Mouse (Mus musculus) right cerebral cortex, postnatal 36 days (tissue): ENCODE measurements around the gene Bckdha.

ENCODE experiments used
- DNase-seq, 2 experiments: peaks; one replicate each; pipeline ENCODE4 v3.0.0; 2022; ENCODE audit warnings: low spot score in 2 of 2, mixed read lengths in 1 of 2

The Bckdha gene

DNA sequence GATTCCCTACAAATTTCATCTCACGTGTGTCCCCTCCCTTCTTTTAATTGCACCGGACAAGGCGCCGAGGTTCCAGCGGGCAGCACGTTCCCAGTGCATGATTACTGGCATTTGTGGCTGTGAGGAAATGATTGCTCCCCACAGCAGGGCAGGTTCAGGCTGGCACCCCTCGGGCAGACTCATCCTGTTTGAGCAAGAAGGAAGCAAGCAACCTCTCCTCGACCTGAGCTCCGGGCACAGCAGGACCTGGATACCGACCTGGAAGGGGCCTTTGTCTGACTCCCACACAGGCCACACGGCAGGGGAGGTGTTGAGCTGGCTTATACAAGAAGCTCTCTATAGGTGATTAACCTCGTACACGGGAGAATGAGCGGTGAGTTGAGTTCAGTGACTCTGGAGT lies 13.7 kb downstream of the Bckdha start:
- no peak for DNase-seq

DNA sequence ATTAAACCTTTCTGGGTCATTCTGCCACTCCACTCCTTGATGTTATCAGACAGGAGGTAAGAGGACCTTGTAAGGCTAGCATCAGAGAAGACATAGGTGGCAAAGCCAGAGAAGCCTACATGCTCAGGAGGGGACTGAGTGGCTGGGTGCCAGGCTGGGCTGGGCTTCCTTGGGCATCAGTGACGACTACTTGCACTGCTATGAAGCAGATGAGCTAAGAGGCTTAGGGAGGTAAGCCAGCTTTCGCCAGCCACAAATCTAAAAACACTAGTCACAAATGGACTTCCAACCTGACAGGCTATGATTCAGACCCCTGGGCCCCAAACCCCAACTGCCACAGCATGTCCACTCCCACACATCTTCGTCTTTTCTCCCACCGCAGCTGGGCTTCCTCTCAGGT lies 14.2 kb downstream of the Bckdha start:
- DNase-seq = no peak

DNA sequence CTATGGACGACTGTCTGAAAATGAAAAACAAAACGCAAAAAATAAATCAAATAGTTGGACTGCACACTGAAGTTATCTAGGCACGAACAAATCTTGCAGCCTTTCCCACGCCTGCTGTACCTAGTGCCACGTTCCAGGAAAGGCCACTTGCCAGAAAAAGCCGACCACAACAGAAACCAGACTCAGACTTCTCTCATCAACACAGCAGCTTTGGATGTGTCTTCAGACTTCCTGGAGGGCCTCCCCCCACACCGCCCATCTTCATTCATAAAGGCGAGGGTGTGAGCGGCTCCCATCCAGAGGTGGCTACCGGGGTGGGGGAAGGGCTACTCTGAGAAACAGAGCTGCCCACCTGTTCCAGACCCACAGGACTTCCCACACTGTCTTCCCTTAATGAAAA lies 14.6 kb downstream of the Bckdha start:
- no peak for DNase-seq

DNA sequence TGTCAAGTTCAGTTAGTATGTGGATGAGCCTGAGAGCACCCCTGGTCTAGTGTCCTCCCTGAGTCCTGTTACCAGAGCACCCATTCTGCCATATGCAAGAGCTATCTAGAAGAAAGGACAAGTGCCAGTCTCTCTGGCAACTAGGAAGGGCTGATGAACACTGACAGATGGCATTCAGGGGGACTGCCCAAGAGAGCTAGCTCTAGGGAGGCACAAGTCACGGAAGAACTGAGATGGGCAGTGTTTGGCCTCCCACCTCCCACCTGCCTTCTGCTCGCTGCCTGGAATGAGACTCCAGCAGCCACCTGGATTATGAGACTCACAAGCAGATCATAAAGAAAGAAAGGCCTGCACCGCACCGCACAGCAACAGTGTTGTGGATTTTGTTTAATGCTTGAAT lies 19.0 kb downstream of the Bckdha start:
- peak; percentile 50 to 53 for DNase-seq

DNA sequence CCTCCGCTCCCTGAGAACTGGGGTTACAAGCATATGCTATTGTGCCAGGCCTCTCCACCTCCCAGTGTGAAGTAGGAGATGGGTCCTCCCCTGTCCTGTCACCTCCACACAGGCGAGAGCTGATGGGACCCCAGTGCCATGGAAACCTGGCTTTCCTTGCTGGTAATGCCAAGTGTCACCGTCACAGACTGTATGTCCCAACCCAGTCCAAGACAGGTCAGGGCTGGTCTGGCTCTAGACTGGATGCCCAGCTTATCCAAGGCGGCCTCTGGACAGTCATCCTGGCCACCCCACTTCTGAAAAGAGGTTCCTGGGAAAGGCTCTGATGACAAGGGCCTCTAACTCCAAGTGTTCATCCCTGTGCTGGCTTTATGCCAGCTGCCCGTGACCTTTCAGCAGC lies 21.7 kb downstream of the Bckdha start:
- DNase-seq = no peak

DNA sequence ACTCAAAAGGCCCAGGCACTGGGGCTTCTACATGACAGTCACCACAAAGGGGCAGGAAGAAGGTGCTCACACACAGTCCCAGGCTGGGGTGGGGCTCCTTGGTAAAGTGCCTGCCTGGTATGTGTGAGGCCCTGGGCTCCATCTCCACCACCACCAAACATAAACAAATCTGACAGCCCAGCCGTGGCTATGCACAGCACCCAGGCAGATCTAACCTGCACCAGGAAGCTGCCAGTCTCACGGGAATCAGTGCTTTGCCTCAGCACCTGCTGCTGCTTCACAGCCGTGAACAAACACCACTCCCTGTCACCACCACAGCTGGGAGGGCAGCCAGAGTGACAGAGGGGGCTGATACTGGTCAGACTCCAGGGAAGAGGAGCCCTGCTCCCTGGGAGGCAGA lies 22.4 kb downstream of the Bckdha start:
- no peak for DNase-seq

DNA sequence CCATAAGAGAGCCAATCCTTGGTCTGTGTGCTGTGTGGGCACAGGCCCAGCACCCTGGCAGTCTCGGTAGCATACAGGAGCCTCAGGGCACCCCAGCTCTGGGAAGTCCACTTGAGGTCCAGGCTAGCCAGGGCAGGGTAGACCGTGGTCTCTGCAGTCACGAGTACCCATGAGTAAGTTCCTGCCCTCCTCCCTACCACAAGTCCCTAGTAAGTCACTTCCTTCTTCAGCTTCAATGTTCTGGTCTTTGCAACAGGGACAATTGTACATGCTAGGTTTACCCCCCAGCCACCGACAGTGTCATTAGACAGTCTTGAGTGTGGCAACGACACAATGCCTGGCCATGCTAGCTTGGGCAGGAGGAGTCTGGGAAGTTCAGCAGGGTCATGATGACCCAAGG lies 26.1 kb downstream of the Bckdha start:
- DNase-seq = no peak

DNA sequence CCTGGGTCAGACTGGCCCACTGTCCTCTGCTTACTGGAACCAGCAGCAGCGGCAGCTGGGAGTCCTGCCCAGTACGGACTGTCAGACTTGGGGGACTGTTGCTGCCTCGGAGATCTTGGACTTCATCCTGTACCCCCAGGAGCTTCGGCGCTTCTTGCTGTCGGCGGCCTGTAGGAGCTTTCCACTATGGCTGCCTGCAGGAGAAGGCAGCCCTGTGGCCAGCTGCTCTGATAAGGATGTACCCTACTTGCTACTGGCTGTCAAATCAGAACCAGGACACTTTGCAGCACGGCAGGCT lies 30.5 kb downstream of the Bckdha start:
- no peak for DNase-seq

DNA sequence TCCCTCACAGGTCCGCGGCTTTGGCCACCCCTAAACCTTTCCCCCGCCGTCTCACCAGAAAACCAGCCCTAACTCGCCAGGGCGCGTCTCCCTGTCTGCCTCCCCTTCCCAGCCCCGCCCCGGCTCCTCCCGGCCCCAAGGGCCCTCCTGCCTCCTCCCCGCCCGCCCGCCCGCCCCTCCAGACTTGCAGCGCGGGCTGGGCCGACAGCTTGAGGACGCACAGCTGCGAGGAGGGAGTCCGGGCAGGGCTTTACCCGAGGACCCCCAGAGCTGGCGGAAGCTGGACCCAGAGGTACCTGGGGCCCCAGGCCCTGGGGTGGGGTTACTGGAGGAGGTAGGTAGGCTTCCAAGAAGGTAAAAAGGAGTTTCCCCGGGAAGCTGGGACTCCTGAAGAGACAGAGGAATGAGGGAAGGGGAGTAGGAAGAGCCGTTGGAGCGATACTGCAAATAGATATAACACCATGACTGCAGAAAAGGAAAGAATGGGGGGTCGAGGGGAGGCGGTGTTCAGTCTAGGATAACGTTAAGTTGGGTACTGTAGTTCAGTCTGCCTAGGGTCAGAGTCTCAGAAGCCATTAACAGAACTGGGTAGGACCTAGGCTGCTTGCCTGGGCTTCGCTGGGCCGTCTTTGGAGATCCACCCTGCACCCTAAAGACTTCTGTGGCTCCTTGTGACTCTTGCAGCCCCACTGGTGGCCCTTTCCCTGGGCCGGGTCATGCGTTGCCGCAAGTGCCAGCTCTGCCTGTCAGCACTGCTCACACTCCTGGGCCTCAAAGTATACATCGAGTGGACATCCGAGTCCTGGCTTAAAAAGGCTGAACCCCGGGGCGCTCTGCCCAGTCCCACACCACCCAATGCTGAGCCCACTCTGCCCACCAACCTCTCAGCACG lies 31.1 kb downstream of the Bckdha start:
- DNase-seq = no peak

DNA sequence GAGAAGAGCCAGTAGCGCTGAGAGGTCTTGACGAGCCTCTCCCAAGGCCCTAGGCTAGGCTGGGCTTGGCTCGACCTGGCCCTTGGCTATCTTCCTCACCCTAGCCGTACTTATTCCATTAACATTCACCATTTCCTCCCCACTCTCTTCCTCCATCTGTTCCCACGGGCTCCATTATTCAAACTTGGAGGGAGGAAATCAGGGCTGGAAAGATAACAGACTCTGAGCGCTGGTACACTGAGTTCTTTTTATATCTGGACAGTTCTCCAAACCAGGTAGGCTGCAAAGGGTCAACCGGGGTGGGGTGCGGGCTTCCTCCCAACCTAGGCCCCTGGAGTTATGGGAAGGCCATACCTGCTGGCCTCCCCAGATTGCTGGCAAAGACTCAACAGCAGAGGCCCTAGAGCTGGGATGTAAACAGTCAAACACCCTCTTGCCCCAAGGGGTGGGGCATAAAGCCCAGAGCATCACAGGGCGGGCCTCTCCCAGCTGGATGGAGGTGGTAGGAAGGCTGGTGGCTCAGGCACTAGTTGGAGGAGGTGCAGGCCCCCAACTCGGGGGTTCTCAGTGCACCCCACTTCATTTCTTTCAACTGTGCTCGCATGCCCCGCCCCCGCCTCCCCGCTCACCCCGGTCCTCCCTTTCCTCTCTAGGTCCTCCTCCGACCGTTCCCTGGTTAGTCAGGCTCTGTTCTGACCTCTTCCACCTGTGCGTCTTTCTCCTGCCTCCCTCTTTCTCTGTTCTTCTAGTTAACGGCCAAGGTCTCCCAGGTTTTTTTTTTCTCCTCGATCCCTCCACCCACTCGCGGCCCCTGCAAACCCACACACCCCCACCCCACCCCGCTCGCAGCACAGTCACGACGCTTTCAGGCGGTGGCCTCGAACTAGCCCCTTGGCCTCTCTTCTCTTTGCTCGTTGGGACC lies 32.0 kb downstream of the Bckdha start, which contains the start of gene B3gnt8:
B3gnt8 (plus strand) TSS at position 146 of the 922 bp plus-strand sequence.
- no peak for DNase-seq

DNA sequence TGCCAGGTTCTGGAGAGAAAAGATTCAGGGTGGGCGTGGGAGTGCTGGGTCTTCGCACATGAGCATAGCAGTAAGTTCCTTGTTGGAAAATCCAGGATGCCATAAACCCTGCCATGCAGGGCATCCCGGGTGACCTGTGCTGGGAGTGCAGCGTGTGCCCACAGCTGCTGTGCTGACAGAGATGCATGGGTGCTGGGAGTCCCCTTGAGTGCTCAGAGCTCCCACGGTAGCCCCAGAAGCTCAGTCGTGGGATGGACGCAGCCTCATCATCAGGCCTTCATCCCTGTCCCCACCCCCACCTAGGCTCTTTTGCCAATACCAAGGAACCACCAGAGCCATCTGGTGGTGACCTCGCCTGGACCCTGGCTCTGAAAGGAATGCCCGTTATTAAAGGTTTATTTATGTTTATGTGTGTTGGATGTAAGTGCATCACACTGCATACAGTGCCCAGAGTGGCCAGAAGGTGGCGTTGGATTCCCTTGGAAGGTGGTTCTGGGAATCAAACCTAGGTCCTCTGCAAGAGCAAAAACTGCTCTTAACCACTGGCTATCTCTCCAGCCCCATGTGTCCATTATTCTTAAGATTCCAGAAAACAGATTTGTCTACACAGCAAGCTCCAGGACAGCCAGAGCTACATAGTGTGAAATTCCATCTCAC lies 33.1 kb downstream of the Bckdha start:
- DNase-seq = no peak

DNA sequence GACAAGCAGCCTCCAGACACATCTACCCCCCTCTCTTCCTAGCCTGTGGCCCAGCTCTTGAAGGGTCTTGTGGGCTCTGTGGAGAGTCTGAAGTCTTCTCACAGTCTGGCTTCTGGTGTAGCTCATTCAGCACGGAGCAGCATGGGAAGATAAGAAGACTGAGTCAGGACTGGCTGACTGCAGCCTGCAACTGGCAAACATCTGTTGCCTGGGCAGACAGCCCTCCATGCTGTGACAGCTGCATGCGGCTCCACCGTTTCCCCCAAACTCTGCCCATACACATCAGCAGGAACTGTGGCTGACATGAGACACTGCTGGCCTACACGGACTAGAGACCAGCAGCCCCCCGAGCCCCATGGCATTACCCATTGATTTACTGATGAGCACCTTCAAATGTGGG lies 33.9 kb downstream of the Bckdha start:
- DNase-seq = no peak

DNA sequence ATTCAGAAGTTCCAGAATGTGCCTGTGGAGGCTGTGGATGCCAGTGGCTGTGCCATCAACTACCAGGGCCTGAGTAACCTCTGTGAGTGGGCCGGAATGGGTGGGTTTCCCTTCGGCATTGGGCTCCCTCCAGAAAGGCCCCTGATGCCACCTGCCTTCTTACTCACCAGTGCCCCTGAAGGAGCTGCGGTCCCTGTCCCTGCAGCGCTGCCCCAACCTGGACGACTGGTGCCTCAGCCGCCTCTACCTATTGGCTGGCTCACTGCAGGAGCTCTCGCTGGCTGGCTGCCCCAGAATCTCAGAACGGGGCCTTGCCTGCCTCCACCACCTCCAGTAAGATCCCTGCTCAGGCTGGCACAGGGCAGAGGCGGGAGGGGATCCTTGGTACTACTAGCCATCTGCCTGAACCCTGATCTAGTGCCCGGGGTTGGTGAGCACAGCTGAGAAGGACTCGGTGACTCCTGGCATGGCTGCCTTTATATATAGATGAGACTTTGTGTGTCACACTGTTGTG lies 34.9 kb downstream of the Bckdha start:
- DNase-seq = no peak

DNA sequence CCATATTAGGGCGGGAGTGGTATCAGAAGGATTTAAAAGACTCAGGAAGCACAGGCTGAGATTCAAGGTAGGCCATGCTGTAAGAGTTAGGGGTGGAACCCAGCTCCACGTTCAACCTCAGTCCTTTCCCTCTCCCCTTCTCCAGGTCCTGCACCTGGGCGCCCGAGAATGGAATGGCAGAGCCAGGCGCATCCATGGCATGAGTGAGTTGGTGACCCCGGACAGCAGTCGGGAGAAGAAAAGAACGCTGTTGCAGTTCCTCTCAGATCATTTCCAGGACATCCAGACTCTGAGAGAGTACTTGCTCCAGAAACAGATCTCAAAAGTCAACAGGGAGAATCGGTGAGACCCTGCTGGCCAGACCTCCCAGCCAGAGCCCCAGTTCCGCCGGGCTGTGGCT lies 38.0 kb downstream of the Bckdha start:
- DNase-seq = no peak

DNA sequence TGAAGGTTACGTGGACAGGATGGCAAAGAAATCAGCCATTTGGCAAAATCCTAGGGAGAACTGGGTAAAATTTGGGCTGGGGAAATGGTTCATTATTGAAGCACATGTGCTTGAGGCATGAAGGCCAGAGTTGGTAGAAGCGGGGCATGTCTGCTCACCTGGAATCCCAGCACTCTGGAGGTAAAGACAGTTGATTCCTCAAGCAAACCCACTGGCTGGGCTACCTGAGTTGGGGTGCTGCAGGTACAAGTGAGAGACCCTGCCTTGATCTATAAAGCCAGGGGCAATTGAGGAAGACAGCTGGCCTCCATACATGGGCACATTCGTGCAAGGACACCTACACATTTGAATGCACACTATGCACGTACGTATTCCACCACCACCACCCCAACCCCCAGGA lies 38.7 kb downstream of the Bckdha start:
- no peak for DNase-seq

DNA sequence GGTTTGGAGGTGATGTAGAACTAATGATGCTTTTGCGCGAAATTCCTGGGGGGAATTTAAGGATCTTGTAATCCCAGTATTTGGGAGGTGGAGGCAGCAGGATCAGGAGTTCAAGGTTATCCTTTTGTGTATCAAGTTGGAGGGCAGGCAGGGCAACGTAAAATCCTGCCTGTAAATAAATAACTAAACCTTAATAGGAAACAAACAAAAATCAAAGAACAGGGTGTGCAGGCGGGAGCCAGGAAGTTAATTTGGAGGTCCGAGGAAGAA lies 39.1 kb downstream of the Bckdha start:
- no peak for DNase-seq

DNA sequence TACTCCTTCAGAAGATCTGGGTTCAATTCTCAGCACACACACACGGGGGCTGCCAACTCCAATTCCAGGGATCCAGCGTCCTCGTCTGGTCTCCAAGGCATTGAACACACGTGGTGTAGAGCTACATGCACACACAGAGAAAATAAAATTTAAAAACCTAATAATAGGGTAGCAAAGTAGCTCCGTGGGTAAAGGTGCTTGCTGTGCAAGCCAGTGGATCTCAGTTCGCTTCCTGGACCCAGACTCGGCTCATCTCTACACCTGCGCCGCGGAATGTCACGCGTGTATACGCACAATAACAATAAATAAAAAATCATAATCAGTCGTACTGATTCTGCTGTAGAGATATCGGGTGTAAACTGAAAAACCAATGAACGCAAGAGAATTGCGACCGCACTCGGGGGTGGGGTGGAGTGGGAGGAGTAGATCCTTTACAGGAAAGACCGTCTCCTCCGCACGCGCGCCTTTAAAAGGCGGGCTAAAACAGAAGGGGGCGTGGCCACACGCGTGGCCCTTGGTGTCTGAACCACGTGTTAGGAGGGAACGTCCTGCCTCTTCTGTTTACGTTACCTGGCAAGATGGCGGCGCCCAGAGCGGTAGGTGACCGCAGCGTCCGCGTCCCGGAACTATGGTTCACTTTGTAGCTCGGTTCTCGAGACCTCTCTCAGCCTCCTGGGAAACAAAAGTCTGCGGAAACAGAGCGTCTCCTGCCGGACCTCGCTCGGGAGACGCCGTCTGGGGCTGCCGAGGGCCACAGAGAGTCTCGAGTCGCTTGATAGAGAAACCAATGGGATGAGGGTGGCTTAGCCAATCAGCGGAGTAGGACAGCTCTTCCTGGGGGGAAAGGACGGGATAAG lies 39.7 kb downstream of the Bckdha start, which contains the start of gene Dmac2:
Dmac2 (plus strand) TSS at position 550 of the 857 bp plus-strand sequence.
- peak; percentile 92 to 94 for DNase-seq

DNA sequence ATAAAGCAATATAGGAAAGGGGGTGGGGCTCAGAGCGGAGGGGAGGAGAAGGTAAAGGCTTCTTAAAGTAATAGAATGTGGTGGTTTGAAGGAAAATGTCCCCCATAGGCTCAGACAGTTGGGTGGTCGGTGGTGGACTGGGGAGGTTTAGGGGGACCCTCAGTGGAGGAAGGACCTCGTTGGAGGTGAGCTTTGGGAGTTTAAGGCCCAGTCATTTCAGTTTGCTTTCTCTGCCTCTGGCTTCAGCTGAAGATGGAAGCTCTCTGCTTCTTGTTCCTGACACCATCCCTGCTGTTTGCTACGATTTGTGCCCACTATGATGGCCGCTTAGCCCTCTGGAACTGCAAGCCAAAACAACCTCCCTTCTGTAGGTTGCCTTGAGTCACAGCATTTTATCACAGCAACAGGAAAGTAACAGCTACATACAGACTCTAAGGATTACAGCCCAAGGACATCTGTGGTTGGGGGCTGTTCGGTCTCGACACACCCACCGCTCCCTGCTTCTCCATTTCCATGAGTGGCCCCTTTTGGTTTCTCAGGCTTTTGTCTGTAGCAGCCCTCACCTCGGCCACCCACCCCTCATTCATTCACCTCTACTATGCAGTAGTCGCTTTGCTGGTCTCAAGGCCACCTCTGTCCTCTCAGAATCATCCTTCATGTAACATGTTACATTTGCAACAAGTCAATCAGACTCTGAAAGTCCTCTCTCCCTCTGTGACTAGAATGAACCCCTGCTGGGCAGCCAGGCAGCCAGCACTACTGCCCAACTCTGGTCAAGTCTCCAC lies 41.2 kb downstream of the Bckdha start:
- DNase-seq = no peak

DNA sequence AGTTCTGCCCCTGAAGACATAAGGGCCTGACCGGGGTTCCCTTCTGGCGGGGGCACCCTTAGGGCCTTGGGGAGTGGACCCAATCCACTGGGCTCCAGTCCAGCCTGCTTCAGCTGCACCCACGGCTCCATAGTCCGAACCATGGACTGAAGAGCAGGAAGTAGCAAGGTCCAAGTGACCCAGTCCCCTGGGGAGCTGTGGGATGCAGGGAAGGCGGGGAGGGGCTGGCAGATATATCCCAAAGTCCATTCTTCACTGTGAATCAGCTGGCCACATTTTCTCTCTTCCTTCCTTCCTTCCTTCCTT lies 43.1 kb downstream of the Bckdha start, which contains the start of gene Erich4:
Erich4 (minus strand) TSS at position 187 of the 306 bp plus-strand sequence.
- no peak for DNase-seq

DNA sequence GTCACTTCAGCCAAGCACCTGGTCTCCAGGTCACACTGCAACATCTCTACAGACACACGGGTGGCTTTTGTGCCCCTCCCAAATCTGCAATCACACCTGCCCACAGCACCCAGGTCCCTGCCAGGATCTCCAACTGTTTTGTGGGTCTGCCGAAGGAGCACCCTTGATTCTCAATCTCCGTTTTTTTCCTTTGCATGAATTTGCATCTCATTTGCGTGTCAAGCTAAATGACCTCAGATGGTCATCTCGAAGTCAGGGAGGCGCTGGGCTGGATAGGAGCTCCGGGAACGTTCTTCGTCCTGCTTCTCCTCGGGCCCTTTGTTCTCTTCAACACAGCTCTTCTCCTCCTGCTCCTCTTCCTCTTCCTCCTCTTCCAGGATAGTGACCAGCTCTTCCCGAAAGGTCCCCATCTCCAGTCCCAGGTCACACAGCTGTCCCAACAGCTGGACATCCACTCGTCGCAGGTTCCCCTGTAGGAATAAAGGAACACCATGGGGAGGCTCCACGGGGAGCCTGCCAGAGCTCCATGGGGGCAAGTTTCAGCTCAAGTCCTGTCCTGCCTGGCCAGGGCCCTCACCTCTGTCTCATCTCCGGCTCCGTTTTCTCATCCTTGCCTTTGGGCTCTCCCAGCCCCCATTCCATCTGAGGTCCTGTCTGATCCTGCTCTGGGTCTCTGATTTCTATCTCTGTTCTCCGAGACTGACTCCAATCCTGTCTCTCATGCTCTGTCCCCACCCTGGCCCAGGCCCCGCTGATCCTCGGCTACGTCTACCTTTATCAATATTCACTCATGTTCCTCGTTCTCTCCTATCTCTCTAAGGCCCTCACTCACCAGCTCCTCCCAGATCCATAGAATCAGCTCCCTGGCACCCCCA lies 43.7 kb downstream of the Bckdha start:
- no peak for DNase-seq
